Mouse (Mus musculus) thymus, postnatal 36 days (tissue): ENCODE measurements around the gene Elf1.

Source experiments
- DNase-seq, 2 experiments: peaks; one replicate each; pipeline ENCODE4 v3.0.0; 2022; ENCODE audit warnings: mixed read lengths in 2 of 2

Elf1 gene

DNA sequence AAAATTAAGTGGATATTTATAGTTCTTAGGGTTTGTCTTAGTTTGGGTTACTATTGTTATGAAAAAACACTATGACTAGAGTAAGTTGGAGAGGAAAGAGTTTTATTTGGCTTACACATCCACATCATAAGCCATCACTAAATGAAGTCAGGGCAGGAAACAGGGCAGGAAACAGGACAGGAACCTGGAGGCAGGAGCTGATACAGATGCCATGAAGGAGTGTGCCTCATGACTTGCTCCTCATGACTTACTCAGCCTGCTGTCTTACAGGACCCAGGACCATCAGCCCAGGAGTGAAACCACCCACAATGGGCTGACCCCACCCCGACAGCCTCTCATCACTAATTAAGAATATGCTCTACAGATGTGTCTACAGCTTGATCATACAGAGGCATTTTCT, 93.4 kb downstream of the Elf1 start:
- DNase-seq: no peak

- no peak for DNase-seq
These were observed 102.7 kb downstream of the Elf1 start for GRCm38 (mm10) chr14:79583526-79584245.

DNA sequence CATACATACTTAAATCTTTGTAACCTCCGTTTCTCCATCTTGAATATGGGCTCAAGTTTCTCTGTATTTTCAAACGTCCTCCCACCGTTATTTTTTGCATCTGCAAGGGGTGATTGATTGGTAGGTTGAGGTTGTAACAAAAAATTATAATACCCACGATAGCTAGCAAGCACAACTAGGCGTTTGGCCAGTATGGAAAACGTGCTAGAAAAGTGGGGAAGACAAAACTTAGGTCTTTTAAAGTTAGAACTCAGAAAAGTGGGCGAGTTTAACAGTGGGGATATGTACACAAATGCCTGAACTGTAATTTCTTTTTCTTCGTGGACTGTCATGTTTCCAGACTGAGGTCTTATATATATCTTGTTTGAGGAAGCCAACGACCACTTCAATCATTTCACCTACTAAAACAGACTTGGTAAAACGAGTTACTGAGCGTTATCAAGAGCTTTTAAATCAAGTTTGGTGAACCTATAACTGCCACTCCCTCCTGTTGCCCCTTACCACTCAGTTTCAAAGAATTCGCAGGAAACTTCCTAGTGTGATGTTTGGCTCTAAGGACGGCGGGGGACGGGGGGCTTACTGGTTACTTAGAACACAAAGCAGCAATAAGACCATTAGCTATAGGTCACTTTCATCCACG, 105.6 kb downstream of the Elf1 start:
- no peak for DNase-seq

GRCm38 (mm10) chr14:79587139-79587851, 106.3 kb downstream of the Elf1 start, which contains the start of gene Sugt1:
Sugt1 (plus strand) TSS chr14:79587691.
- DNase-seq: peak; percentile 96 to 97

GRCm38 (mm10) chr14:79587852-79588229, 106.8 kb downstream of the Elf1 start:
- no peak for DNase-seq

DNA sequence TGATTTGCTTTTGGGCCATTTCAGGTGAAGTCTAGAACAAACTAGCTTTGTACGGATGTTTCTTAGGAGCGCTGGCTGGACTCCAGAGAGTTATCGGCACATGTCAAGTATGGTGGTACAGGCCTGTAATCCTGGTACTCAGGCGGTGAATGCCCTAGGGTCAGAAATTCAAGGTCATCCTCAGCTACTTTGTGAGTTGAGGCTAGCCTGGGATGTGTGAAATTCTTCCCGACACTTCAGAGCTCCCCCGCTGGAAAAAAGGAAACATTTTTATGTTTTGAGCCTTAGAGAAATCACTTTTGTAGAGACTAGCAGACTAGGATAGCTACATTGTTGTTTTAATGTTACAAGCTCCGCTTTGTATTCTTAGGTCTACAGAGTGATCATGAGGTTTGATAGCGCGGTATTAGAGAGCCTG, 107.5 kb downstream of the Elf1 start:
- no peak for DNase-seq

- DNase-seq: no peak
These were observed 108.4 kb downstream of the Elf1 start for GRCm38 (mm10) chr14:79589401-79589800.

DNA sequence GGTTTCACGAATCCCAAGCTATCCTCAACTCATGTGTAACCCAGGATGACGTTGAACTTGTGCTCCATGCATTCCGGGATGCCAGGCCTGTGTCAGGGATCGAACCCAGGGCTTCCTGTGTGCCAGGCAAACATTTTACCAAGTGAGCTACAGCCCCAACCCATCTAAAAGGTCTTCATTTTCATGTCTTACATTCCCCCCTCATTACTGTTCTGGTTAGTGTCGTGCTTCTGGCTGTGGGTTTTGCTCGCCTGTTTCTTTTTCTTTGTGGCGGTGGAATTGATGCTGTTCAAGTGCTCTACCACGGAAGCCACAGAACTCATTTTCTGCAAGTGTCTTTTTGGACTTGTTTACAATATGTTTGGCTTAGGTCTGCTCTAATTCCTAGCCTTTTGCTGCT, 109.9 kb downstream of the Elf1 start:
- DNase-seq: no peak

DNA sequence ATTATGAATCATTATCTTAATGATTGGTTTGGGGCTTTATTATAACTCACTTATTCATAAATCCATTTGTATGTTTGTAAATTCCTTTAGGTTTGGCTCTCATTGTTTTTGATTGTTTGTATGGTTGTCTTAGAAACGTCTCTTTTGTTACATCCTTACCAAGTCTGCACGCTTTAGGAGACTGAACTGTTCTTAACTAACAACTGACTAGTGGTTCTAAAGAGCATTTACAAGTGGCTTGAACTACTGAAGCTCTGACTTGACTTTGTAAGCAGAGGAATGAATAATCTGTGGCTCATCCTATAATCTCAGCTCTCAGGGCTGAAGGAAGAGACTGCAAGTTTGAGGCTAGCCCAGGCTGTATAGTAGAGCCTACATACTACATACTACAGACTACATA, 110.6 kb downstream of the Elf1 start:
- no peak for DNase-seq

DNA sequence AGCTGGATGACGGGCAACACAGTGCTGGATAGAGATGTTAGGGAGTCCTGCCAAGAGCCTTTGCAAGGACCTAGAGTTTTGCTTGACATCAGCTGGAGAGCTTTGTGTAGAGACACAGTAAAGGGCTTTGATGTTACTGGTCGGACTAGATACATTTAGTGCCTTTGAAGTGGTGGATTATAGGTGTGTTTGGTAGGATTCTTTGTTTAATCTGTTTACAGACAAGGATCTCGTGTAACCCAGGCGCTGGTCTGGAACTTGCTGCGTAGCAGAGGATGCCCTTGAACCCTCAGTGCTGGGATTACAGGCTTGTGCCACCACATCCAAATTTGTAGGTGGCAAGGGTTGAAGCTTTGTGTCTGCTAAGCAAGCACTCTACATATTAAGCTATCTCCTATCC, 113.1 kb downstream of the Elf1 start:
- no peak for DNase-seq

DNA sequence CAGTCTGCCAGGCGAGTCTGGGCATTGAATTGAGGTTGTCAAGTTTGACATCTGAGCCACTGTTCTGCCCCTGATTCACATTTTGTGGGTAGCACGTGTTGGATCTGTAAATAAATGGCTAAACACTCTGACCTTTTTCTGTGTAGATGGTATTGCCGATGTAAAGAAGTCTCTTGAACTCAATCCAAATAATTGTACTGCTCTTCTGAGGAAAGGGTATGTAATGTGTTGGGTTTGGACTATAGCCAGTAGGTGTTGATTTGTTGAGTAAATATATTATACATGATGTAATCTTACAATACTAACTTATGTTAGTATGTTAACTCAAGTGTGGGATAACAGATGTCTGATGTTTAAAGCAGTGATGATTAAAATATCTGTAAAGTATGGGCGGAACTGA, 115.6 kb downstream of the Elf1 start:
- DNase-seq: no peak

- DNase-seq: no peak
These were observed 124.9 kb downstream of the Elf1 start for GRCm38 (mm10) chr14:79605881-79606280.

DNA sequence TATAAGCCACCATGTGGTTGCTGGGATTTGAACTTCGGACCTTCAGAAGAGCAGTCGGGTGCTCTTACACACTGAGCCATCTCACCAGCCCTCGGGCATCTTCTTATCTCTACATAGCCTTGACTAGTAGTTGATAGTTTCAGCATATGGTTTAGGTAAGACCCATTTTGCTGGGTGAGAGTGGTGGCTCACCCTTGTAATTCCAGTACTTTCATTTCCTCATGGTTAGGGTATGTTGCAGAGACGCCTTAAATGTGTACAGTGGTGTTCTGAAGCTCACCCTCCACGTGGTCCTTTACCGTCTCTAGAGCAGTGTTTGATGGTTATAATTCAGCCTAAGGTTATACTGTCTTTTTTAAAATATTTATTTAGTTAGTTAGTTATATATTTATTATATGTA, 125.4 kb downstream of the Elf1 start:
- no peak for DNase-seq

GRCm38 (mm10) chr14:79606867-79607266, 125.9 kb downstream of the Elf1 start:
- DNase-seq: no peak

DNA sequence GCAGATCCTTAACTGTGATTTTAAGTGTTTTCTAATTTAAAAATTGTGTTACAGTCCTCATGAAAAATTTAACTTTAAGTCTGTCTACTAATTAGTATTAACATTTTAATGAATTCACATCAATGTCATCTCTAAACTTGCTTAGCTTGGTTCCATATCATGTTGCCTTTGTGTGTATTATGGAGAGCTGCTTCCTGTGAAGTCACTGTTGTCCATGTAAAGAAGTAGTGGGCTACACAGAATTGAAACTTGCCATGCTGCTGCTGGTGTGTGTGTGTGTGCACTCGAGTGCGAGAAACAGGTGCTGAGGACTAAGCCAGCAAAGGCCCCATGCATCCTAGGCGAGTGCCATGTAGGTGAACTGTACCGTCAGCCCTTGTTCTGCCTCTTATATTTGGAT, 126.4 kb downstream of the Elf1 start:
- no peak for DNase-seq

DNA sequence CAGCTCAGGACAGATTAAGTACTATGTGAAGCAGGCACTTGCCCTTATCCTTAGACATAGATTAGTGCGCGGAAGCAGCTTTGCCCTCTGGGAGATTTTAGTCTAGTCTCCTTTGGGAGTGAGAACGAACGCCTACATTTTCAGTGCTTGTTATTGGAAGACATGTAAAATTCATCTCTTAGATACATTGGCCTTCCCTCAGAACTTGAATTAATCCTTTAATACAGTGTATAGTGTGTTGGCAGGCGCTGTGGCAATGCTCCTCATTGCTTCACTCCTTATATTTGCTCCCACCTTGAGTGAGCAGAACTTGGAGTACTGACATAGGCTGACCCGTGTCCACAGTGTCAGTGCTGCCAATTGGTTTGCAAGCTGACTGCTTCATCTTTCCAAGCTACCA, 127.3 kb downstream of the Elf1 start:
- no peak for DNase-seq

GRCm38 (mm10) chr14:79617121-79617828, 136.3 kb downstream of the Elf1 start:
- no peak for DNase-seq

- DNase-seq: no peak
These were observed 138.8 kb downstream of the Elf1 start for GRCm38 (mm10) chr14:79619802-79620201.

DNA sequence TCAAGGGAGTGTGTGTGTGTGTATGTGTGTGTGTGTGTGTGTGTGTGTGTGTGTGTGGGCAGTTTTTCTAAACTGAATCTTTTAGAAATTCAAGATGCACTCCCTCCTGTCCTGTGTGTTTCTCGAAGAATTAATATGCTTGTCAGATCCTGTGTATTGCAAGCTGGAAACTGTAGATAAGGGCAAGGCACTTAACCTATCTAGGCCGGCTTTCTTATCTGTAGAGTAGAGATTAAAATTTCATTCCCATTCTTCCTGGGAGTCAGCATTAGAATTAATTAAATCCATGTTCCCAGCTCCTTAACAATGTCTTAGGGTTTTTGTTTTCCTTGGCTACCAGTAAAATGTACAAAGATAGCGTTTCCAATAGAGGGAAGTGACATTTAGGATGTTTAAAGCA, 140.1 kb downstream of the Elf1 start:
- no peak for DNase-seq
